Mouse (Mus musculus) heart, postnatal 0 days (tissue): ENCODE measurements around the gene Fbxl18.

Experiments used
- CTCF ChIP-seq: IDR thresholded peaks from 2 replicates; pipeline ENCODE4 v1.5.1; 2016; ENCODE audit warnings: antibody characterized with exemption, control low read depth, low read depth
- EP300 ChIP-seq: IDR thresholded peaks from 2 replicates; pipeline ENCODE4 v1.6.1; 2016; ENCODE audit warnings: antibody characterized with exemption, low read depth

GRCm38 (mm10) chr5:142851681-142852049 lies 43.6 kb downstream of the Fbxl18 start:
- TF ChIP-seq CTCF (no peak), EP300 (no peak)
